Mouse (Mus musculus): ENCODE results near the gene Cgas.

DNA sequence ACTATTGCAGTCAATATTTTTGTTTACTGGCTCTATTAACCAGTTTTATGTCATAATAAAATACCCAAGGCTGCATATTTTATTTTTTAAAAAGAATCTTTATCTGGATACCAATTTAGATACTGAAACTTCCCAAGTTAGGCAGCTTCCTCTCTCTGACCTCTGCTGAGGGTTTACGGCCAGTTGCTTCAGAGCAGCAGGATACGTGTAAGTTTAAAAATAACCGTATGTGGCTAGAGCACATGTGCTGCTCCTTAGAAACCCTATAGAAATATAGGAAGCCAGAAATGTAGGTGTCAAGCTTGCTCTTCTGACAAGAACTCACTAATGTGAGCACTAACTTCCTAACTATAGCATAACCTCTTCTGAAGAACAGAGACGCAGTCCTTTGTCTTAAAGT lies 20.3 kb upstream of the Cgas start:
- TF ChIP-seq ZC3H11A (IDR thresholded peaks at IDR 0.05; ENCODE audit: borderline replicate concordance, low read depth, low read length) (no peak), MAFK (IDR thresholded peaks at IDR 0.05; ENCODE audit: insufficient read depth, low read depth, low read length) (no peak), CHD2 (IDR thresholded peaks at IDR 0.05; ENCODE audit: low read depth, low read length) (no peak)

Measured in ES-E14 (cell line).